Mouse (Mus musculus): ENCODE results near the gene Slc35e2.
"Not testable (repeated sequence)": the region's sequence is repeated elsewhere in the genome, so short reads cannot be mapped to it uniquely, and the experiment has no call there.

Slc35e2 gene

DNA sequence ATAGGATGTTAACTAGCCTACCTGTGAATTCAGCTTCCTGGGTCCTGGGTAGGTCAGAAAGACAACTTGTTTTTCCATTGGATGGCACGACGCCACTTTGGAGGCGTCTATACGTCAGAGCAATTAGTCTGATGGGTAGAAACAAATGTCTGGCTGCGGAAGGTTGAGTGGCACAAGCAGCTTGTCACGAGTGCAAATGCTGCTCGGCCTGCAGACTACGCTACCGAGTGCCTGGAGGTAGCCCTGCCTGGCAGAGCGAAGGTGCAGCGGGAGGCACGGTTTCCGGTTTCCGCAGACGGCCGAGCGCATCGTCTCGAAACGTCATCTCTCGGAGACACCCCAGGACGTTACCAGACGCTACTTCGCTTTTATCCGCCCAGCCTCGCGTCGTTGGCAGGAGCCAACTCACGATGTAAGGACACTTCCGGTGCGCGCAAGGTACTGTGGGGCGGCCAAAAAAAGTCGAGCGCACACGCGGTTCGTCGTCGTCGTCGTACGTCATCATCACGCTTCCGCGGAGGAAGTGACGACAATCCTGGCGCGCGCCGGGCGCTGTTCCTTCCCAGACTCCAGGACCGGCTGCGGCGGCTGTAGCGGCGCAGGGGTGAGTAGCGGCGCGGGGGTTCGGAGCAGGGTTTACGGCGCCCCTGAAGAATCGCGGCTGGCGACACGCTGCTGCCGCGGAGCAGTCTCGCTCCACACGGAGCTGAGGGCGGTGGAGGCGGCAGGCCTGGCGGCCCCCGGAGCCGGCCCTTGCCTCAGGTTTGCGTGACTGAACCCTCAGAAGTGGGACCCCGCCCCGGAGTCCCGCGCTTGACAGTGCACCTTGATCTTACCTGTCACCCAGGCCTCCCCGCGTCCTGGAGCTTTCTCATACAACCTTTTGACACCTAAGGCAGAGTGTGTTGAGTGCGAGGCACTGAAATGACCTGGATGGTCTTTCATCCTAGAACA lies 23.4 kb downstream of the Slc35e2 start, which contains the start of gene Cdk11b:
TSS of gene Cdk11b (plus strand) at position 517 of the 954 bp plus-strand sequence.
- DNase-seq (ENCODE audit: low spot score in 2 of 2), result peak; percentile 97 to 98

- DNase-seq (ENCODE audit: low spot score in 2 of 2), result no peak
Measured at GRCm38 (mm10) chr4:155630267-155630666, 29.1 kb downstream of the Slc35e2 start.

DNA sequence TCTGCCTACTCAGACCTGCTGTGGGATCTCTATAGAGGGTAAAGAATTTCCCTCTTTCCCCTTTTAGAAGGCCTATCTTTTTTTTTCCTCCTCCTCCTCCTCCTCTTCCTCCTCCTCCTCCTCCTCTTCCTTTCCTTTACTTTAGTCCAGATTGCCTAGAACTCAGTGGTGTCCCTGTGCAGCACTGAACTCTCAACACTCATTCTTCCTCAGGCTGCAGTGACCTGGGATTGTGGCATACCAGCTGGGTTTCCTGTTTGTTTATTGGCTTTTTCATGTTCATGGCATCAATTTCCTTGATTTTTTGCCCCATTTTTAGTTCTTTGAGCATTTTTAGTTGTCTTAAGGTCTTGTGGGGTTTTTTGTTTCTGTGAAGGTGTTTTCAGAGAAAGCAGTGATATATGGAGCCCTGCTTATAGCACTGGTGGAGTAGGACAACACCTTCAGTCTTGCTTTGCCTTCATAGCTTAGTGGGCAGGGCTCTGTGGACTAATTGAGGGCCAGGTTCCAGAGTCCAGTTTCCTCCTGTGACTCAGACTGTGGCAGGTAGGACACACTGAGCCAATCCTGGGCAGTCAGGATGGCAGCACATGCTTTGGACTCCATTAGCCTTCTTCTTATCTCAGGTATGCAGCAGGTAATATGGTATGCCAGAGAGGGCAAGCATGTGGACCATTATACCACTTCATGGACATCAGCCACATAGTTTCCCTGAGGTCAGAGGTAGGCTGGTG lies 34.7 kb downstream of the Slc35e2 start:
- no peak for DNase-seq (ENCODE audit: low spot score in 2 of 2)

DNA sequence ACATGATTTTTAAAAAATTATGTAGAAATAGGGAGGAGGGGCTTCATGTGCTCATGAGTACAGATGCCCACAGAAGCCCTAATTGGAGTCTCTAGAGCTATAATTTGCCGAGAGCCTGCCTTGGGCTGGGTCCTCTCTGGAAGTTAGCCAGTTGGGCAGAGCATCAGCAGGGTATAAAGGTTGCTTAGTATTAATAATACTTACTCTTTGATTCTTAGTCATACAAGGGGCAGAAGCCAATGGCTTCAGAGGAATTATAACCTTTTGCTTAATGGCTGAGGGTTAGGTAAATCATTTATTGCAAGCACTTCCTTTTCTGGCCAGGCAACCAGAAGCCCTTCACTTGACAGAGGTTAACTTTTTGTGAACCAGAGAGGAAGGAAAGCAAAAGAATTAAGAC lies 42.3 kb downstream of the Slc35e2 start:
- no peak for DNase-seq (ENCODE audit: low spot score in 2 of 2)

GRCm38 (mm10) chr4:155645308-155645707 lies 44.1 kb downstream of the Slc35e2 start, which contains the start of gene Gm10563:
Gene Gm10563, minus strand, starts transcription at chr4:155645408.
- DNase-seq (ENCODE audit: low spot score in 2 of 2), result not testable (repeated sequence)

GRCm38 (mm10) chr4:155645721-155646120 lies 44.5 kb downstream of the Slc35e2 start:
- no peak for DNase-seq (ENCODE audit: low spot score in 2 of 2)

DNA sequence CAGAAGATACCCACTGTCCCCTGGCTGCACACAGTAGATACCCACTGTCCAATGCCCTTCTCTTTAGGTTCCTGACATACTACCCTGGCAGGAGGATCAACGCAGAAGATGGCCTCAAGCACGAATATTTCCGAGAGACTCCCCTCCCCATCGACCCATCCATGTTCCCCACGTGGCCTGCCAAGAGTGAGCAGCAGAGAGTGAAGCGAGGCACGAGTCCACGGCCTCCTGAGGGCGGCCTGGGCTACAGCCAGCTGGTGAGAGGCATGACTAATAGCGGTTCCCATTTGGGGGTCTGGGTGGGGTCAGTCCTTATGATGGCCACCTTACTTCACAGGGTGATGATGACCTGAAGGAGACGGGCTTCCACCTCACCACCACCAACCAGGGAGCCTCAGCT lies 48.1 kb downstream of the Slc35e2 start:
- DNase-seq (ENCODE audit: low spot score in 2 of 2), result no peak

- DNase-seq (ENCODE audit: low spot score in 2 of 2), result no peak
Measured at GRCm38 (mm10) chr4:155651553-155652269, 50.5 kb downstream of the Slc35e2 start.

DNA sequence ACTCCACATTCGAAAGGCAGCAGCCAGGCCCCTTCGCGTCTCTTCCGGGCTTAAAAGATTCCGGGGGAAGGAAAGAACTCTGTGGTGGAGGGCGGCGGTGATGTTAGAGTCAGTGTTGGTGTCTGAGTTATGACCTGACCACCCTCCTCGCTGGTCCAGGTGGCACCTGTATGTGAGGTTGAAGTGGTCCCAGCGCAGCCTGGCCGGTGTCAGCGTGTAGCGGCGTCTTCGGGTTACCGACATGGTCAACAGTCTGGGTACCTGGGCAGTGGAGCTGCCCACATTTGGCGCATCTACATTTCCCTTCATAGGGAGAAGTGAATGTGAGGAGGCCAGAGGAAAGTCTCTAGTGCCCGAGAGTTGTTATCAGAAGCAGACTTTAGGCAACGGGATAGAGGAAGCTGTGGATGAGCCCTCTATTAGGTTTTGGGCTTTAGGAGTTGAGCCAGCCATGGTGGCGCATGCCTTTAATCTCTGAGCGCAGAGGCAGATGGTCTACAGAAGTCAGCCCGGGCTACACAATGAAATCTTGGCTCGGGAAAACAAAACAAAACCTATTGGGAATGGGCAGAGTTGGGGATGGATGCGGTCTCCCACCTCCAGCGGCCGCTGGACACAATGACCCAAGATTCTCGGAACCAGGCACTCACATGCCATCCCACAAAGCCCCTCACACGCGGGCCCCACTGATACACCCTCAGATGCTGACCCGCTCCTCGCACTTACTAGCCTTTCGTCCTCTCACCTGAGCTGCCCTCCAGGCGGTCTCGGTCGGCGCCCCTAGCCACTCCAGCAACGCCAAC lies 51.3 kb downstream of the Slc35e2 start:
- DNase-seq (ENCODE audit: low spot score in 2 of 2), result no peak

GRCm38 (mm10) chr4:155653086-155653450 lies 51.9 kb downstream of the Slc35e2 start, which contains the start of gene Mmp23:
Gene Mmp23, minus strand, starts transcription at chr4:155653384.
- no peak for DNase-seq (ENCODE audit: low spot score in 2 of 2)

DNA sequence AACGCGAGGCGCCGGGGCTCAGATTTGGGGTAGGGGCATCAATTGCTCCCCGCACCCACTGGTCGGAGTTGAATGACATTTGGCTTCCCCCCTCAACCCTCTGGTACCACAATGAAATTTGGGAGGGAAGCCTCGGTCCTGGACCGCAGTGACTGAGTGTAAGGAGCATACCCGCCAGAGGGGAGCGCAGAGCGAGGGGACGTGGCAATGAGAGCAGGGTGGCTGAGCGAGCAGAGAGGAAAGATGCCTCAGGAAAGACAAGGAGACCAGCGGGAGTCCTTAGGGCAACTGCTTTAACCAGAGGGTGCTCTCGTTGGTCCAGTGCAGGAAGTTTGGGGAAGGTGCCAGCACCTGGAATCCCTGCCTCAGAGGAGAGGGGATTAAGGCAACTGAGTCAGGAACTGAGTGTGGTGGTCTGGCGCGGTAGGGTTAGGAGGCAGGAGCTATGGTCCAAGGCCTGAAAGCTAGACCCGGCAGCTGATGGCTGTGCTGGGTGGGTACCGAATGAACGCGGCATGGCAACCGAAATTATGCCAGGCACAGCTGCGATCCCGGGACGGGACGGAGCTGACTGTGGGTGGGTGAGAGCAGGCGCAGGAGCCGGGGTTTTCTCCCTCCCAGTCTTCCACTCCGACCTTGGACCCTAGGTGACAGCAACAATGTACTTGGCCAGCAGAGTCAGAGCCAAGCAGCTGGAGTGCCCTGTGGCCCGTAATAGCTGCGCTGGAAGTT lies 52.4 kb downstream of the Slc35e2 start:
- no peak for DNase-seq (ENCODE audit: low spot score in 2 of 2)

GRCm38 (mm10) chr4:155654183-155654455 lies 52.9 kb downstream of the Slc35e2 start:
- DNase-seq (ENCODE audit: low spot score in 2 of 2), result no peak

DNA sequence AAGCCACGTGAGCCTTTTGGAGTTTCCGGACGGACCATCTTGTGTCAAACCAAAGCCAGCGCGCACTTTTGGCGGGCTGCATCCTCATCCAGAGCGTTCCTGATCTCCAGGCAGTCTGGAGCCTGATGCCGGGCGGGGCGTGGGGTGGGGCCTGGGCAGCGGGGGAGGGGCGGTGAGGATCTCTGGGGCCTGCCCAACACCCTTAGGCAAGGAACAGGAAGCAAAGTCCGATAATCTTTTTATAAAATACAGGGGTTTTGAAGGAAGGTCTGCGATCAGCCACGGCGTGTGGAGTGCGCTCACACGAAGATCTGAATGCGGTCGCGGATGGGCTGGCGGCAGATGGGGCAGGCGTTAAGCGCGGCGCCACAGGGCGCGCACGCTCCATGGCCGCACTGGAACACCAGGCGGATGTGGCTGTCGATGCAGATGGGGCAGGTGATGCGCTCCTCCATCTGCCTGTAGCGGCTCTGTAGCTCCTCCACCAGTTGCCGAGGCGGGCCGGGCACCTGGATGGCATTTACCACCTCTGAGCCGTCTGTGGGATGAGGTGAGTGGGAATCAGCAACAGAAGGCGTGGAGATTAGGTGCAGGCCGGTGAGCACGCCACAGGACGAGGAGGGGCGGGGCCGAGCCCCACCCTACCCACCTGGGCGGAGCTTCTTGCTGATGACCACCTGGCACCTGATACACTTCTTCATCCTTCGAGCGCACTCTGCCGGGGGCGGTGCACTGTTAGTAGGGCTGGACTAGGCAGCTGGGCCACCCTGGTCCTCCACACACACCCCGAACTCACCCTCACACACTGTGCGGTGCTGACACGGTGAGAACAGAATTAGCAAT lies 53.5 kb downstream of the Slc35e2 start:
- no peak for DNase-seq (ENCODE audit: low spot score in 2 of 2)

GRCm38 (mm10) chr4:155656214-155656751 lies 55.1 kb downstream of the Slc35e2 start:
- no peak for DNase-seq (ENCODE audit: low spot score in 2 of 2)

DNA sequence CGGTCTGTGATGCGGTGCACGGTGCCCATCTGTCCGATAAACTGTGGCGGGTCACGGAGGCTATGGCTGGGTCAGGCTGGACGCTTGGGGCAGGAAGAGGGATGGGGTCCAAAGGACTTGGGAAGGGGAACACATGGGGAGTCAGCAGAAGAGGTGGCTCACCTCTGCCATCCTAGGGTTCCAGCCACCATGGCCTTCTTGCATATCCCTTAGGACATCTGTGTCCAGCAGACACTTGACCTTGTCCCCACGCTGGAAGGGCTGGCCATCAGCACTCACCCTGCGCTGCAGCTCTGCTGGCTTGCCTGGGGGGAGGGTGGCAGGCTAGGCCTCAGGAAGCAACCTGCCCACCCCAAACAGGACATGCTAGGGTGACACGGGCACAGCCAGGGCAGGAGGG lies 57.7 kb downstream of the Slc35e2 start:
- no peak for DNase-seq (ENCODE audit: low spot score in 2 of 2)

DNA sequence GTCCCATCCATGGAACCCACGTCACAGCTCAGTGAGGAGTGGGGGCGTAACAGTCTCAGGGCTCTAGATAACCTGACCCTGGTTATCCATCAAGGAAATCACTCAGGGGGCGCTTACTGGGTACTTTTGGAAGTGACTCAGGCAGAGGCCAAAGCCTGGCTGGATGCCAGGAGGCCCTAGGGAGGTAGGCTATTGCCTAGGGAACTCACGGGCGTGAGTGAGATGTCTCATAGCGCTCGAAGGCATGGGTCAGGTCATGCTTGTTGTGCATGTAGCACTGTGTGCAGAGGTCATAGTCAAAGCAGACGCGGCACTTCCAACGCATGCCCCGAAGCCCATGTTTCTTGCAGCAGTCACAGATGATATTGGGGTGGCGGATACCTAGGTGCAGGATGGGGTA lies 59.4 kb downstream of the Slc35e2 start:
- DNase-seq (ENCODE audit: low spot score in 2 of 2), result no peak

DNA sequence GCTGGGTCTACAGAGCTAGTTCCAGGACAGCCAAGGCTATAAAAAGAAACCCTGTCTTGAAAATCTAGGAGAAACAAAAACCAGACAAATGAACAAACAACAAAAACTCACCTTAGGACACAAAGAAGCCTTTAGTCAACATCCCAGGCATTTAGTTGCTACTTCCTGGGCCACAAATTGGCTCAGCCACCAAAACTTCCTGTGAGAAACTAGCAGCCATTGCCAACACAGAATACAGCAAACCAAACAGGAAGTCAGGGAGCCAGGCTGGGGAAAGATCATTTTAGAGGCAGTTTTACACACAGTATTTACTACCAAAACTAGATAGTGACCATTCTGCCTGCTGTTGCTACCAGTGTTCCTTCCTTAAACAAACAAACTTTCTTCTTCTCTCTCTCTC lies 65.7 kb downstream of the Slc35e2 start:
- DNase-seq (ENCODE audit: low spot score in 2 of 2), result no peak

- peak; percentile 98 to 99 for DNase-seq (ENCODE audit: low spot score in 2 of 2)
Measured at GRCm38 (mm10) chr4:155668689-155669597, 67.7 kb downstream of the Slc35e2 start, which contains the start of gene Mib2. Gene Mib2, minus strand, starts transcription at chr4:155669198.
